Mouse (Mus musculus) E14TG2a.4 (cell line): ENCODE data around the gene Hspb2.

Experiments used
- CTCF ChIP-seq: conservative IDR thresholded peaks from 2 replicates; pipeline ENCODE4 v1.5.1; 2014; ENCODE audit warnings: low read length
- NANOG ChIP-seq: IDR thresholded peaks from 2 replicates; pipeline ENCODE4 v1.6.1; 2014; ENCODE audit warnings: borderline replicate concordance, low read length, mixed read lengths
- POU5F1 ChIP-seq: IDR thresholded peaks from 2 replicates; pipeline ENCODE4 v1.6.1; 2014; ENCODE audit warnings: low read length, borderline replicate concordance

- no peak for TF ChIP-seq POU5F1
- TF ChIP-seq CTCF, result no peak
- TF ChIP-seq NANOG, result no peak
Observed at GRCm38 (mm10) chr9:50796776-50797175, 44.6 kb upstream of the Hspb2 start.
